Mouse (Mus musculus) spleen, adult 2 months (tissue): ENCODE measurements around the gene Nemp2. TPM values are rescaled to one million over a fixed set of nuclear protein-coding genes. Genes with fewer than 3 reads are reported as not detected.

Source experiments
- DNase-seq, 2 experiments: peaks; one replicate each; pipeline versions ENCODE4 v3.0.0 to v3.0.0-alpha.2; 2012 to 2021; ENCODE audit warnings: low spot score in 2 of 2, low read depth in 1 of 2
- H3K27ac ChIP-seq: fragments of 200-500 bp; 2 replicates; pipeline ENCODE4 v1.5.1; 2012; ENCODE audit warnings: low read length, inconsistent platforms; ENCODE audit not compliant: insufficient read depth
- H3K27me3 ChIP-seq: fragments of 200-500 bp; 2 replicates; pipeline ENCODE4 v1.6.1; 2012; ENCODE audit warnings: mild to moderate bottlenecking, moderate library complexity, low read length, inconsistent platforms; ENCODE audit not compliant: control insufficient read depth, insufficient read depth
- H3K36me3 ChIP-seq: fragments of 200-500 bp; 2 replicates; pipeline ENCODE4 v1.6.1; 2012; ENCODE audit warnings: mild to moderate bottlenecking, low read length, inconsistent platforms; ENCODE audit not compliant: control insufficient read depth, insufficient read depth
- H3K4me1 ChIP-seq: fragments of 200-500 bp; 2 replicates; pipeline ENCODE4 v1.6.1; 2011; ENCODE audit warnings: inconsistent platforms; ENCODE audit not compliant: control insufficient read depth, insufficient read depth, insufficient read length
- H3K4me3 ChIP-seq: fragments of 200-500 bp; 2 replicates; pipeline ENCODE4 v1.5.1; 2011; ENCODE audit warnings: mild to moderate bottlenecking, inconsistent platforms; ENCODE audit not compliant: insufficient read depth, insufficient read length; ENCODE audit errors: extremely low read depth
- CTCF ChIP-seq: fragments of 200-500 bp; IDR thresholded peaks from 2 replicates; pipeline ENCODE4 v1.5.1; 2011; ENCODE audit warnings: mild to moderate bottlenecking, inconsistent platforms; ENCODE audit not compliant: insufficient read depth, insufficient read length, insufficient replicate concordance; ENCODE audit errors: extremely low read depth
- POLR2A ChIP-seq: fragments of 200-500 bp; IDR thresholded peaks from 2 replicates; pipeline ENCODE4 v1.6.1; 2011; ENCODE audit warnings: low read depth, low read length, inconsistent platforms
- WGBS: fragments of 180-500 bp; shearing (Covaris S2); methylation state at CpG from one replicate; pipeline ENCODE4 v1.1.7; 2018; 5-methylcytosine and 5-hydroxymethylcytosine counted together
- polyA plus RNA-seq: library from polyadenylated mRNA; depleted of rRNA; stranded (reverse); fragments of >200 nt; gene quantifications from 2 replicates; pipeline ENCODE4 v1.2.3, GENCODE M21; 2012; rRNA removed

Gene Nemp2
- polyA plus RNA-seq: 20.9 and 23.2 TPM in 2 replicates

DNA sequence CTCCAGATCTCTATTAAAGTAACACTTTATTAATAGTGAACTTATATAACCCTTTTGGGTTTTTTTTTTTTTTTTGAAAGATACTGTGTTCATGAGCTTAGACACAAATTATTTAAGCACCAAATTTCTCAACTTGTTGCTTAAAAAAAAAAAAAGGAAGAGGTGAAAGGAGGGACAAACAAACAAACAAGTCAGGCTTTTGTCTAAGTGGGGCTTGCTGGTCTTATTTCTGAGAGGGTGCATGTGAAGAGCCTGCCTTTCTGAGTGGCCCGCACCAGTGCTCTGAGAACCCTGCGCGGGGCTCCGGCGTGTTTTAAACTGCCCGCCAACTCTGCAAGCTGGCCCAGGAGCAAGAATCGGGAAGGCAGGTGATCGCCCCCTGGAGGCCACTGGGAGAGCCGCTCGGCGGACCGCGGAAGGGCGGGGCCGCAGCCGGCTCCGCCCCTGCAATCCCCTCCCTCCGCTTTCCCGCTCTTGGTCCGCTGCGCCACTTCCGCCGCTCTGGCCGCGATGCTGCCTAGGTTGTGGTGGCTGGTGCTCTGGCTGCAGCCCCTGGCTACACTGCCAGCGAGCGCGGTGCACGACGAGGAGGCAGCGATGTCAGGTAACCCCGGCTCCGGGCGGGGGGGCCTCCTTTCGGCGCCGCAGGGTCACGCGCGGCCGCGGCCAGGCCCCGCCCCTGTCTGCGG, at the start of gene Nemp2:
Gene Nemp2 (plus strand): TSS at position 456 of the 689 bp plus-strand sequence.
- TF ChIP-seq CTCF (peak; percentile 94), POLR2A (peak; percentile 80)
- Histone ChIP-seq H3K4me3 (peak within 1 kb of the TSS; percentile 99), H3K36me3 (no peaks in the 10 kb centered on the region), H3K4me1 (no peaks in the 10 kb centered on the region; the same call in 1 of the 2 replicates), H3K27ac (peak within 1 kb of the TSS; percentile 100), H3K27me3 (no peaks in the 10 kb centered on the region)
- peak; percentile 81 to 91 for DNase-seq
- WGBS: under 1% methylated on average over 44 of the region's 44 CpGs

DNA sequence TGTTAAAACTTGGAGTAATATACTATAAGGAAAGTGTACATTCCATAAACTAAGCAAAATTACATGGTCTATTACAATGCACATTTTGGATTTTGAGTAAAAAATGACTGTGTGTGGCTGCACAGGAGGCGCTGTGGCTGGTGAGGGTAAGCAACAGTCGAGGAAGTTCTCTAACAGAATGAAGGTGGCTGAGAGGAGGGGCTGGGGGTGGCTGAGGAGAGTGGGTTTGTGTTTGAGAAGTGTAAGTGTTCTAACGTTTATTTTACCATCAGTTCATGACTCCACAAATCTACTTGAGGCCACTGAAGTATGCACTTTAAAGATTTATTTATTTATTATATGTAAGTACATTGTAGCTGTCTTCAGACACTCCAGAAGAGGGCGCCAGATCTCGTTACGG, 48.8 kb upstream of the Nemp2 start:
- Histone ChIP-seq H3K36me3 (no peaks in the 10 kb centered on the region), H3K4me1 (peaks cover 15% of the 10 kb centered on the region), H3K27me3 (no peaks in the 10 kb centered on the region), H3K27ac (no peak overlapping the region), H3K4me3 (no peak overlapping the region)
- peak in 1 of 2 experiments; percentile 19 for DNase-seq
- TF ChIP-seq POLR2A (no peak), CTCF (no peak)
- WGBS: 61% methylated on average over 6 of the region's 6 CpGs

DNA sequence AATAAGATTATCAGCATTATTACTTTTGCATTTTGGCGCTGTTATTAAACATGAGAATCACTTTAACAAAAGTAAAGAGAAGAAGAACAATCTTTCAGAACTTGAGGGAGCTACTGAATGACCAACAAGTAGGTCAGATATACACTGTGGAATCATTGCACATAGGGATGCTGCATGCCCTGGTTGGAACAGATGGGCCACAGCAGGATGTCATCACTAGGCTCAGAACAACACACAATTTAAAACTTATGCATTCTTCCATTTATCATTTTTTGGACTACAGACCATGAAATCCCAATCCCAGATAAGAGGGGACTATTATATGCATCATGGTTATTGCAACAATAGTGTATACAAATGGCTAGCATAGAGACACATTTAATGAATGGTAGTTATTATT, 47.6 kb upstream of the Nemp2 start:
- Histone ChIP-seq H3K36me3 (no peaks in the 10 kb centered on the region), H3K4me1 (peaks cover 11% of the 10 kb centered on the region), H3K27me3 (no peaks in the 10 kb centered on the region), H3K27ac (no peak overlapping the region), H3K4me3 (no peak overlapping the region)
- 97% methylated on average over 1 of the region's 1 CpGs for WGBS
- TF ChIP-seq CTCF (no peak), POLR2A (no peak)
- DNase-seq: no peak

DNA sequence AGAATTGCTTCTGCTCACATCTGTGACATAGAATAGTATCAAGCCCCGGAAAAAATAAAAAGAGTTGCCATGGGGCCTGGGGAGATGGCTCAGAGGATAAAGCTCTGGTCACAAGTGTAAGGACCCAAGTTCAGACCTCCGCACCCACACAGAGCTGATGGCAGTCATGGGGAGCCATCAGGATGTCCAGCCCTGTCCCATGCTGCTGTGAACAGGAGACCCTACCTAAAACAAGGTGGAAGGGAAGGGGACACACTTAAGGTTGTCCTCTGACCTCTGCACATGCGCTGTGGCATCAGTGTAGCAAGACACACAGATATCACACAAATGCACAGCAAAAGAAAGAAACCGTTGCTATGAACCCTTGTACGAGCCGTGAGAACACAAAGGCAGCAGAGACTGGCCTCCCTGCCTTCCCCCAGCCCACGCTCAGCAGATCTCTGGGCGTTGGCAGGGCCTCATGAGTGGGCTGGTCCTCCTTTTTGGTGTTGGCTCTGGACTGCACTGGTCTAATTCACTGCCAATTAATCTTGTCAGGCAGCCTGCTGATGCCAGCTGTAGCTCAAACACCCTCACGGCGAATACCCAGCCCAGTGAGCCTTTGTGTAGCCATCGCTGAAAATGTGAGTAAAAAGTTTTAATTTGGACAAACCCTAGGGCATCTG, 33.4 kb upstream of the Nemp2 start:
- H3K27me3 ChIP-seq: no peaks in the 10 kb centered on the region
- no peaks in the 10 kb centered on the region for H3K36me3 ChIP-seq
- no peak overlapping the region for H3K27ac ChIP-seq
- peaks cover 2% of the 10 kb centered on the region; the same call in 1 of the 2 replicates for H3K4me1 ChIP-seq
- TF ChIP-seq CTCF: no peak
- no peak for TF ChIP-seq POLR2A
- no peak overlapping the region for H3K4me3 ChIP-seq
- DNase-seq: no peak
- 71% methylated on average over 11 of the region's 11 CpGs for WGBS

DNA sequence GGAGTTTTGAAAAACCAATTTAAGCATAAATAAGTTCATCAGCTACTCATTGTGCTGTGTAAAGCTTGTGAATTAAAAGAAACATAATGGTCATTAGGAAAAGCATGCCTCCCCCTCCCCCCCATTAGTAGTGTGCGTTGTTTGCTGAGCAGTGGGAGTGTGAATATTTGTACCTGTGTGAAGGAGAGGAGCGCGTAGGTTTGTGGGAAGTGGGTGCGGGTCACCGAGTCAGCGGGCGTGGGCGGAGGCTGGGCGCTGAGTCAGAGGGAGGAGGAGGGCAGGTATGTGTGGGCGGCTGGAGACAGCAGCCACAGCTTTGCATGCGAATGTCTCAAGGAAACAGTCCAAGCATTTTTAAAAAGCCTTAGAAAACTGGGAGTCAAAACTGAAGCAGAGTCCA, 32.7 kb upstream of the Nemp2 start:
- Histone ChIP-seq H3K4me1 (peaks cover 2% of the 10 kb centered on the region; the same call in 1 of the 2 replicates), H3K4me3 (no peak overlapping the region), H3K27me3 (no peaks in the 10 kb centered on the region), H3K36me3 (no peaks in the 10 kb centered on the region), H3K27ac (no peak overlapping the region)
- 29% methylated on average over 11 of the region's 11 CpGs for WGBS
- peak in 1 of 2 experiments; percentile 72 for DNase-seq
- TF ChIP-seq CTCF (no peak), POLR2A (no peak)

DNA sequence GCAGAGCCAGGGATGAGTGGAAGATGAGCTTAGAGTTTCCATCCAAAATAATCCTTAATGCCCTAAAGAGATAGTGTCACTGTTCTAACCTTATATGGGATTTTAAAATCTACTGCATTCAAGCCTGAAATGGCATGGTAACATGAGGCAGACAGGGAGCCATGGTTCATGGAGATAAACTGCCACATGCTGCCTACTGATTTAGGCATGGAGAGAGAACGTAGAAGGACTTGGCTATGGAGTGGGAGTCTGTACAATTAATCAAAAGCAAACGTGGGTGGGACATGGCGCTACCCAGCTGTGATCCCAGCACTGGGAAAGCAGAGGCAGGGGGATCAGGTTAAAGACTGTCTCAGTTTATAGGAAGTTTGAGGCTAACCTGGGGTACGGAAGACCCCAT, 32.1 kb upstream of the Nemp2 start:
- no peaks in the 10 kb centered on the region for H3K27me3 ChIP-seq
- H3K4me1 ChIP-seq: peaks cover 2% of the 10 kb centered on the region; the same call in 1 of the 2 replicates
- H3K27ac ChIP-seq: no peak overlapping the region
- H3K4me3 ChIP-seq: no peak overlapping the region
- TF ChIP-seq CTCF: no peak
- no peak for TF ChIP-seq POLR2A
- WGBS: 75% methylated on average over 4 of the region's 4 CpGs
- no peak for DNase-seq
- H3K36me3 ChIP-seq: no peaks in the 10 kb centered on the region

DNA sequence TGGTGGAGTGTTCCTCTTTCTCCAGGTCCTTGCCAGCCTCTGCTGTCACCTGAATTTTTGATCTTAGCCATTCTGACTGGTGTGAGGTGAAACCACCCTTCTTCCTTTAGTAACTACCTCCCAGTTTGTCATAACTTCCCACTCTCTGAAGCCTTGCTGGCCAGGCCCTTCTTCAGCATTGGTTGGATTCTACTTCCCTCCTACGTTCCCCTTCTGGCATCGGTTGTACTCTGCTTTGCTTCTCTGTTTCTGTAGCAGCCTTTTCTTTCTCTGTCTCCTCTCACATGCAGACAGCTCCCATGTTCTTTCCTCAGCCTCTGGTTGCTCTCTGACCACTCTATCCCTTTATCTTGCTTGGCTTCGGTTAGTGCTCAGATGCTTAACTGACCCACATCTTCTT, 29.0 kb upstream of the Nemp2 start:
- 57% methylated on average over 3 of the region's 3 CpGs for WGBS
- H3K27me3 ChIP-seq: no peaks in the 10 kb centered on the region
- TF ChIP-seq CTCF (no peak), POLR2A (no peak)
- H3K27ac ChIP-seq: no peak overlapping the region
- H3K36me3 ChIP-seq: no peaks in the 10 kb centered on the region
- no peak for DNase-seq
- no peak overlapping the region for H3K4me3 ChIP-seq
- H3K4me1 ChIP-seq: peaks cover 2% of the 10 kb centered on the region; the same call in 1 of the 2 replicates
